Mouse (Mus musculus): ENCODE results near the gene 4931440F15Rik. TPM values are rescaled to one million over a fixed set of nuclear protein-coding genes. Genes with fewer than 3 reads are reported as not detected.
"Not testable (repeated sequence)": the region's sequence is repeated elsewhere in the genome, so short reads cannot be mapped to it uniquely, and the experiment has no call there.

4931440F15Rik gene
- polyA plus RNA-seq (2016; fragmentation: Nextera tagmentation; extraction: Ambion mirVana) = 0.10 and 0.14 TPM in 2 replicates

GRCm38 (mm10) chr11:29825271-29825718, at the start of gene 4931440F15Rik:
Gene 4931440F15Rik (minus strand): TSS chr11:29825668.
- Histone ChIP-seq H3K4me3 (replicated peaks) (peak within 1 kb of the TSS; percentile 31), H3K4me2 (peak within 1 kb of the TSS; percentile 58), H3K27me3 (peaks cover 33% of the 10 kb centered on the region)
- not testable (repeated sequence) for H3K36me3 ChIP-seq; H3K4me1 ChIP-seq (replicated peaks); H3K9ac ChIP-seq (replicated peaks); H3K9me3 ChIP-seq; H3K27ac ChIP-seq; ATAC-seq (ENCODE audit: insufficient number of reproducible peaks, insufficient read depth, low FRiP score, low TSS enrichment, low read depth)
- WGBS = 39% methylated on average over 21 of the region's 21 CpGs

GRCm38 (mm10) chr11:29874781-29875180, 49.3 kb upstream of the 4931440F15Rik start:
- not testable (repeated sequence) for ATAC-seq (ENCODE audit: insufficient number of reproducible peaks, insufficient read depth, low FRiP score, low TSS enrichment, low read depth); H3K9me3 ChIP-seq; H3K36me3 ChIP-seq; H3K27me3 ChIP-seq; H3K9ac ChIP-seq (replicated peaks); H3K4me3 ChIP-seq (replicated peaks); H3K27ac ChIP-seq; H3K4me1 ChIP-seq (replicated peaks); H3K4me2 ChIP-seq
- 90% methylated on average over 1 of the region's 1 CpGs for WGBS

- Histone ChIP-seq H3K4me2 (no peak overlapping the region), H3K27me3 (no peaks in the 10 kb centered on the region), H3K9ac (replicated peaks) (no peak overlapping the region), H3K9me3 (no peaks in the 10 kb centered on the region), H3K4me3 (replicated peaks) (no peak overlapping the region), H3K36me3 (no peaks in the 10 kb centered on the region), H3K27ac (no peak overlapping the region), H3K4me1 (replicated peaks) (no peaks in the 10 kb centered on the region)
- 89% methylated on average over 2 of the region's 2 CpGs for WGBS
- no peak for ATAC-seq (ENCODE audit: insufficient number of reproducible peaks, insufficient read depth, low FRiP score, low TSS enrichment, low read depth)
Measured at GRCm38 (mm10) chr11:29870174-29870573, 44.7 kb upstream of the 4931440F15Rik start.

GRCm38 (mm10) chr11:29864269-29864668, 38.8 kb upstream of the 4931440F15Rik start:
- Histone ChIP-seq H3K27ac (no peak overlapping the region), H3K4me1 (replicated peaks) (no peaks in the 10 kb centered on the region), H3K27me3 (no peaks in the 10 kb centered on the region), H3K4me2 (no peak overlapping the region), H3K9ac (replicated peaks) (no peak overlapping the region), H3K36me3 (no peaks in the 10 kb centered on the region), H3K4me3 (replicated peaks) (no peak overlapping the region), H3K9me3 (no peaks in the 10 kb centered on the region)
- ATAC-seq (ENCODE audit: insufficient number of reproducible peaks, insufficient read depth, low FRiP score, low TSS enrichment, low read depth) = no peak

- H3K9me3 ChIP-seq = no peaks in the 10 kb centered on the region
- H3K27ac ChIP-seq = no peak overlapping the region
- WGBS = 44% methylated on average over 2 of the region's 2 CpGs
- H3K4me2 ChIP-seq = no peak overlapping the region
- no peaks in the 10 kb centered on the region for H3K4me1 ChIP-seq (replicated peaks)
- H3K36me3 ChIP-seq = no peaks in the 10 kb centered on the region
- H3K27me3 ChIP-seq = no peaks in the 10 kb centered on the region
- H3K9ac ChIP-seq (replicated peaks) = no peak overlapping the region
- H3K4me3 ChIP-seq (replicated peaks) = no peak overlapping the region
- no peak for ATAC-seq (ENCODE audit: insufficient number of reproducible peaks, insufficient read depth, low FRiP score, low TSS enrichment, low read depth)
Measured at GRCm38 (mm10) chr11:29861750-29862397, 36.4 kb upstream of the 4931440F15Rik start.

- Histone ChIP-seq H3K4me2 (no peak overlapping the region), H3K4me1 (replicated peaks) (no peaks in the 10 kb centered on the region), H3K9ac (replicated peaks) (no peak overlapping the region), H3K36me3 (no peaks in the 10 kb centered on the region), H3K27ac (no peak overlapping the region), H3K9me3 (no peaks in the 10 kb centered on the region), H3K27me3 (no peaks in the 10 kb centered on the region), H3K4me3 (replicated peaks) (no peak overlapping the region)
- WGBS = 81% methylated on average over 2 of the region's 2 CpGs
- no peak for ATAC-seq (ENCODE audit: insufficient number of reproducible peaks, insufficient read depth, low FRiP score, low TSS enrichment, low read depth)
Measured at GRCm38 (mm10) chr11:29861040-29861439, 35.6 kb upstream of the 4931440F15Rik start.

- Histone ChIP-seq H3K9me3 (no peaks in the 10 kb centered on the region), H3K27me3 (no peaks in the 10 kb centered on the region), H3K9ac (replicated peaks) (no peak overlapping the region), H3K36me3 (no peaks in the 10 kb centered on the region), H3K27ac (no peak overlapping the region), H3K4me2 (no peak overlapping the region), H3K4me1 (replicated peaks) (0 out of 2 replicates have a peak, but pooled peaks cover 6% of the 10 kb centered on the region), H3K4me3 (replicated peaks) (no peak overlapping the region)
- WGBS = 90% methylated on average over 3 of the region's 3 CpGs
- no peak for ATAC-seq (ENCODE audit: insufficient number of reproducible peaks, insufficient read depth, low FRiP score, low TSS enrichment, low read depth)
Measured at GRCm38 (mm10) chr11:29840606-29841227, 15.2 kb upstream of the 4931440F15Rik start.

- no peaks in the 10 kb centered on the region for H3K36me3 ChIP-seq
- 51% methylated on average over 3 of the region's 3 CpGs for WGBS
- H3K27ac ChIP-seq = no peak overlapping the region
- 0 out of 2 replicates have a peak, but pooled peaks cover 6% of the 10 kb centered on the region for H3K4me1 ChIP-seq (replicated peaks)
- H3K4me2 ChIP-seq = no peak overlapping the region
- no peaks in the 10 kb centered on the region for H3K27me3 ChIP-seq
- peak; percentile 42; the same call in 1 of the 2 replicates for ATAC-seq (ENCODE audit: insufficient number of reproducible peaks, insufficient read depth, low FRiP score, low TSS enrichment, low read depth)
- H3K4me3 ChIP-seq (replicated peaks) = no peak overlapping the region
- no peaks in the 10 kb centered on the region for H3K9me3 ChIP-seq
- H3K9ac ChIP-seq (replicated peaks) = no peak overlapping the region
Measured at GRCm38 (mm10) chr11:29839781-29840180, 14.3 kb upstream of the 4931440F15Rik start.

GRCm38 (mm10) chr11:29837066-29837465, 11.6 kb upstream of the 4931440F15Rik start:
- Histone ChIP-seq H3K36me3 (no peaks in the 10 kb centered on the region), H3K4me2 (no peak overlapping the region), H3K4me1 (replicated peaks) (0 out of 2 replicates have a peak, but pooled peaks cover 6% of the 10 kb centered on the region), H3K9me3 (no peaks in the 10 kb centered on the region), H3K27me3 (no peaks in the 10 kb centered on the region), H3K27ac (no peak overlapping the region), H3K4me3 (replicated peaks) (no peak overlapping the region), H3K9ac (replicated peaks) (no peak overlapping the region)
- ATAC-seq (ENCODE audit: insufficient number of reproducible peaks, insufficient read depth, low FRiP score, low TSS enrichment, low read depth) = no peak

- Histone ChIP-seq H3K27ac (no peak overlapping the region), H3K4me3 (replicated peaks) (no peak overlapping the region), H3K9ac (replicated peaks) (no peak overlapping the region), H3K9me3 (no peaks in the 10 kb centered on the region), H3K36me3 (no peaks in the 10 kb centered on the region), H3K4me2 (no peak overlapping the region), H3K27me3 (peaks cover 33% of the 10 kb centered on the region), H3K4me1 (replicated peaks) (0 out of 2 replicates have a peak, but pooled peaks cover 5% of the 10 kb centered on the region)
- ATAC-seq (ENCODE audit: insufficient number of reproducible peaks, insufficient read depth, low FRiP score, low TSS enrichment, low read depth) = no peak
- WGBS = 90% methylated on average over 2 of the region's 2 CpGs
Measured at GRCm38 (mm10) chr11:29827729-29828128, 2.3 kb upstream of the 4931440F15Rik start.

- 86% methylated on average over 1 of the region's 1 CpGs for WGBS
- no peak overlapping the region for H3K9ac ChIP-seq (replicated peaks)
- no peak overlapping the region for H3K4me3 ChIP-seq (replicated peaks)
- H3K27ac ChIP-seq = no peak overlapping the region
- peaks cover 33% of the 10 kb centered on the region for H3K27me3 ChIP-seq
- no peak for ATAC-seq (ENCODE audit: insufficient number of reproducible peaks, insufficient read depth, low FRiP score, low TSS enrichment, low read depth)
- 0 out of 2 replicates have a peak, but pooled peaks cover 5% of the 10 kb centered on the region for H3K4me1 ChIP-seq (replicated peaks)
- H3K4me2 ChIP-seq = no peak overlapping the region
- H3K36me3 ChIP-seq = no peaks in the 10 kb centered on the region
- no peaks in the 10 kb centered on the region for H3K9me3 ChIP-seq
Measured at GRCm38 (mm10) chr11:29826001-29826400, 533 bp upstream of the 4931440F15Rik start.
